Mouse (Mus musculus): ENCODE data around the gene Pi16. TPM values are rescaled to one million over a fixed set of nuclear protein-coding genes. Genes with fewer than 3 reads are reported as not detected.
"Not testable (repeated sequence)": the region's sequence is repeated elsewhere in the genome, so short reads cannot be mapped to it uniquely, and the experiment has no call there.

The Pi16 gene
- 1.3 and 2.0 TPM in 2 replicates for polyA plus RNA-seq (2016; fragmentation: Nextera tagmentation; extraction: Ambion mirVana)

DNA sequence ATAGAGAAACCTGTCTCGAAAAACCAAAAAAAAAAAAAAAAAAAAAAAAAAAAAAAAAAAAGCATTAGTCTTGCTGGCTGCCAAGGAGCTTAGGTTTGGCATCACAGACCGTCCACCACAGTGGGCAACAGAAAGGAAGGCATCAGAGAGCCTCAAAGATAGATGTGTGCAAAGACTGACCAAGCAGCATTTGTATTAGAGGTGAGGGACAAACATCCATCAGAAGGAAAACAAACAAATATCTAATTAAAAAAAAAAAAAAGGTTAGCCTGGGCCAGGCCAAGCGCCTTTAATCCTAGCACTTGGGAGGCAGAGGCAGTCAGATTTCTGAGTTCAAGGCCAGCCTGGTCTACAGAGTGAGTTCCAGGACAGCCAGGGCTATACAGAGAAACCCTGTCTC, at the start of gene Pi16:
Pi16 (plus strand) TSS at position 301 of the 400 bp plus-strand sequence.
- peaks cover 38% of the 10 kb centered on the region for H3K27me3 ChIP-seq
- 96% methylated on average over 3 of the region's 3 CpGs for WGBS
- H3K36me3 ChIP-seq; ATAC-seq (ENCODE audit: low FRiP score, low read depth); H3K4me3 ChIP-seq; H3K9ac ChIP-seq (replicated peaks); H3K4me1 ChIP-seq; H3K9me3 ChIP-seq; H3K27ac ChIP-seq (replicated peaks); H3K4me2 ChIP-seq (replicated peaks): not testable (repeated sequence)

DNA sequence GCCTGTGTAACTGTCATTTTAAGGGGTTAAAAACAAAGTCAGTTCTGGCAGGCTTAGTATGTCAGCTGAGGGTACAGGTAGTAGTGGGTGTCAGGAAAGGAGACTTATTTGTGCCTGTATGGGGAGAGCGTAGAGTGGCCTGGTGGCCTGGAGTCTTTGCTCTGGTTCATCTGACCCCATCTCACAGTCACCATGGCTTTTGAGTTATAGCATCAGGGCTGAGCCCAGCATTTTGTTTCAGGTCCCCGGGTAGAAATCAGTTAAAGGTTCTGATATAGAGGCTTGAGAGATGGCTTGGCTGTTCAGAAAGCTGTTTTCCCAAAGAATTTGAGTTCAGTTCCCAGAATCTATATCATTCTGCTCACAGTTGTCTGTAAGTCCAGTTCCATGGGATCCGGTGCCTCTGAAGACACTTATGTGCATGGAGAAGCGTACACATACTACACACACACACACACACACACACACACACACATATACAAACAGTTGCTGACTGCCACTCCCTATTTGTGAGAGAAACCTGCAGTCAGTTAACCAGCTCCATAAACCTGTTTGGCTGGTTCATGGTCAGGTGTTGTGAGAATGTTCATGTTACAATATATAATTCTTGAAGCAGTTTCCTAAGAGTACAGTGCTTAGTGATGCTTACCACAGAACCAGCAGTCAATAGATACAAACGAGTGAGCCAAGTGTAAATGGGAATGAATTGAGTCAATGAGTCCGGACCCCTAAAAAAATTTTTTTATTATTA, 49.4 kb upstream of the Pi16 start:
- ATAC-seq (ENCODE audit: low FRiP score, low read depth), result peak; percentile 32; the same call in 1 of the 2 replicates
- peaks cover 20% of the 10 kb centered on the region for H3K4me1 ChIP-seq
- 62% methylated on average over 6 of the region's 6 CpGs for WGBS
- peak overlapping the region; percentile 47; the same call in 1 of the 2 replicates for H3K9ac ChIP-seq (replicated peaks)
- H3K27ac ChIP-seq (replicated peaks), result peak overlapping the region; percentile 82
- H3K4me3 ChIP-seq, result peak overlapping the region; percentile 72
- H3K4me2 ChIP-seq (replicated peaks), result peak overlapping the region; percentile 77
- H3K9me3 ChIP-seq, result no peaks in the 10 kb centered on the region
- no peaks in the 10 kb centered on the region for H3K36me3 ChIP-seq
- no peaks in the 10 kb centered on the region for H3K27me3 ChIP-seq

DNA sequence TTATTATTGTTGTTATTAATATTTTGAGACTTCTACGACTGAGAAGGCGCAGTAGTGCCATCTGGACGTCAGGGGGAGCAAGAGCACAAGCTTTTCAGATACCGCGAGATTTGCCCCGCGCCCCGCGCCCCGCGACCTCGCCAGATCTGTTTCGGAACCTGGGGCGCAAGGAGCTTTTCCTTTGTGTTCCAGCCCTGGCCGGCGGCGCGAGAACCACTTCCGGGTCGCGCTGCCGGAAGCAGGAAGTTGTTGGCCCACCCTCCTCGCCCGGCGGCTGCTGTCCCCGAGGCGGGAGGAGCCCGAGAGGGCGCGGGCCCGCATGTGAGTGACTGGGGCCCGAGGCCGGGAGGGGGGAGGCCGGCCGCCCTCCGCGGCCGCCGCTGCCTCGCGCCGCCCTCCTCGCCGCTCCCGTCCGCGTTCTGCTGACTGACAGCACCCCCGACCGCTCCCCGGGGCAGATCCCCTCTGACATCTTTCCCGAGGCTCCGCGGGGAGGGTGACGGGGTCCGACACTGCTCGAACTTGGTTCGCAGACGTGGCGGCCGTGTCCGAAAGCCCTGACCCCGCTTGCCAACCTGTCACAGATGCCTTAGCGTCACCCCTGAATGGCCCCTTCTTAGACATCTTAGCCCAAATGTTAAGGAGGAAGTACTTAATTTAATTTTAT, 48.7 kb upstream of the Pi16 start, which contains the start of gene BC004004:
BC004004 (plus strand) TSS at position 107 of the 667 bp plus-strand sequence.
- H3K9me3 ChIP-seq, result no peaks in the 10 kb centered on the region
- peak within 1 kb of the TSS; percentile 77 for H3K4me2 ChIP-seq (replicated peaks)
- no peaks in the 10 kb centered on the region for H3K36me3 ChIP-seq
- peak within 1 kb of the TSS; percentile 83 for H3K9ac ChIP-seq (replicated peaks)
- peak; percentile 92 for ATAC-seq (ENCODE audit: low FRiP score, low read depth)
- peak within 1 kb of the TSS; percentile 72 for H3K4me3 ChIP-seq
- H3K27me3 ChIP-seq, result no peaks in the 10 kb centered on the region
- H3K4me1 ChIP-seq, result peaks cover 16% of the 10 kb centered on the region
- H3K27ac ChIP-seq (replicated peaks), result peak within 1 kb of the TSS; percentile 82
- WGBS, result under 1% methylated on average over 43 of the region's 63 CpGs

DNA sequence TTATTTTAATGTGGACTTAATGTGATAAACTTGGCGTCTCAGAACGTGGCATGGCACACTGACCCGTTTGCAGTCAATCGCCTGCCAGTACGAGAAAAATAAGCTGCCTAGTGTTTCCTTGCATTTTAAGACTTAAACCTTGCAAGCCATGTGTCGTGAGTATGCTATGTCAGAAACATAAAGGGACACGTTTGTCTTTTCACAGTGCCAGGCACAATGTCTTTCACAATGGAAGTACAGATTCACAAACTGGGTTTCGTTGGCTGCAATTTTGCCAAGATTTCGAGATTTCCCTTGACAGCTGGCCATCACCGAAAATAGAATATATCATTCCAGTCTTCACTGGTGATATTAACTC, 48.2 kb upstream of the Pi16 start:
- 23% methylated on average over 10 of the region's 10 CpGs for WGBS

DNA sequence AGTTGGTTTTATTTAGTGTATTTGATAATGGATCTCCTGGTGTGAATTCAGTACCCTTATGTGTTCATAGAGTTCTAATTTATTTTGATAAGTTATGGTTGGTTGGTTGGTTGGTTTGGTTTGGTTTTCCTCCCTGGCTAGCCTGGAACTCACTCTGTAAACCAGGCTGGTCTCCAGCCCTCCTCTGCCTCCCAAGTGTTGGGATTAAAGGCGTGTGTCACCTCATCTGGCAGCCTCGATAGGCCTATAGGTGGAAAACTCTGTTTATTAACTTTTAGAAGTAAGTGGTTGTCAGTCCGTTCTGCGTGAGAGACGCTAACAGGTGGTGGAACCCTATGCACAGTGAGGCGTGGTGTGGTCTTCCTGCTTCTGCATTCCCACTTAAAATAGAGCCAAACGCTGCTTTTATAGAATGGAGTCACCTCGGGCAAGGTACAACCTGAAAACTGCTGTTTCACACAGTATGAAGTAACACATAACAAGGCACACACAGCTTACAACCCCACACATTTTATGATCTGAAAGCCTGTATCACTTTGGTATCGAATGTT, 47.3 kb upstream of the Pi16 start:
- no peaks in the 10 kb centered on the region for H3K27me3 ChIP-seq

More for the DNA sequence above, 48.2 kb upstream of the Pi16 start:
- no peak for ATAC-seq (ENCODE audit: low FRiP score, low read depth)
- H3K9me3 ChIP-seq, result no peaks in the 10 kb centered on the region
- H3K36me3 ChIP-seq, result no peaks in the 10 kb centered on the region
- peak overlapping the region; percentile 82 for H3K27ac ChIP-seq (replicated peaks)
- H3K27me3 ChIP-seq, result no peaks in the 10 kb centered on the region
- peak overlapping the region; percentile 77 for H3K4me2 ChIP-seq (replicated peaks)
- peak overlapping the region; percentile 83 for H3K9ac ChIP-seq (replicated peaks)
- H3K4me1 ChIP-seq, result peaks cover 14% of the 10 kb centered on the region
- H3K4me3 ChIP-seq, result peak overlapping the region; percentile 72

DNA sequence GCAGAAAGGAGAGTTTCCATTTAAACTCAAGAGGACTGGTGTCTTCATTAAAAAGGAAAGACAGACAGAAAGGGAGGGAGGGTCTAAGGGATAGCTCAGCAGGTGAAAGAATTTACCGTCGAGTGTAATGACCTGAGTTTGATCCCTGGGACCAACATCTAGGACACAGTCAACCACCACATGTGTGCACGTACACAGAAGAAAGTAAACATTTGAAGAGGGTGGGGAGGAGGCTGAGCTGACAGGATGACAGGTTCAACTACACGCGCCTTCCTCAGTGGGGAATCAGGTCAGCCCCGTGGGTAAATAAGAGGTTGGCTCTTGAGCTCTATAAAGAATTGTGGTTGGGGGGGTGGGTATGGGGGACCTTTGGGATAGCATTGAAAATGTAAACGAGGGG, 44.3 kb upstream of the Pi16 start:
- ATAC-seq (ENCODE audit: low FRiP score, low read depth), result no peak

More for the DNA sequence above, 47.3 kb upstream of the Pi16 start:
- Histone ChIP-seq H3K4me2 (replicated peaks) (peak overlapping the region; percentile 77; the same call in 1 of the 2 replicates), H3K4me3 (no peak overlapping the region), H3K9me3 (no peaks in the 10 kb centered on the region), H3K36me3 (no peaks in the 10 kb centered on the region), H3K4me1 (peaks cover 10% of the 10 kb centered on the region), H3K27ac (replicated peaks) (no peak overlapping the region), H3K9ac (replicated peaks) (no peak overlapping the region)
- WGBS, result 93% methylated on average over 9 of the region's 9 CpGs
- no peak for ATAC-seq (ENCODE audit: low FRiP score, low read depth)

DNA sequence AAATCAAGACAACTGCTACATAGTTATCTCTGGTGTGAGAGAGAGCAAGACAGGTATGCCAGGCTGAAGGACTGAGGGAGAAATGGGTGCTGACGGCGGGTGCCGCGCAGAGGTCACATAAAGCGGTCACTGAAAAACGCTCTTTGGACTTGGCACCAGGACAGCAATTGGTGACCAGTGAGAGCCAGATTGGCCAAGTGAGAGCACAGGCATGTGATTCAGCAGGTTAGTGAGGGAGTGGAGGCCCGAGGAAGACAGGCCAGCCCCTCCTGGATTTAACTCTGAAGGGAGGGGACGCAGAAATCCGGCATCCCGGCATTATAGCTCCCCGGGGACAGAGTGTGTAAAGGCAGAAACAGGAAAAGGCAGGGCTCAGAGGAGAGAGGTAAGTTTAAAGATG, 43.6 kb upstream of the Pi16 start:
- H3K27ac ChIP-seq (replicated peaks), result no peak overlapping the region
- 0 out of 2 replicates have a peak, but pooled peaks cover 7% of the 10 kb centered on the region for H3K36me3 ChIP-seq
- 91% methylated on average over 11 of the region's 11 CpGs for WGBS
- ATAC-seq (ENCODE audit: low FRiP score, low read depth), result no peak
- no peaks in the 10 kb centered on the region for H3K9me3 ChIP-seq
- H3K27me3 ChIP-seq, result no peaks in the 10 kb centered on the region
- no peak overlapping the region for H3K4me3 ChIP-seq
- peaks cover 8% of the 10 kb centered on the region for H3K4me1 ChIP-seq
- no peak overlapping the region; the same call in 1 of the 2 replicates for H3K9ac ChIP-seq (replicated peaks)
- H3K4me2 ChIP-seq (replicated peaks), result no peak overlapping the region

More for the DNA sequence above, 44.3 kb upstream of the Pi16 start:
- H3K36me3 ChIP-seq, result no peaks in the 10 kb centered on the region
- H3K27ac ChIP-seq (replicated peaks), result no peak overlapping the region
- 88% methylated on average over 7 of the region's 7 CpGs for WGBS
- H3K9me3 ChIP-seq, result no peaks in the 10 kb centered on the region
- H3K9ac ChIP-seq (replicated peaks), result no peak overlapping the region
- H3K27me3 ChIP-seq, result no peaks in the 10 kb centered on the region
- H3K4me2 ChIP-seq (replicated peaks), result no peak overlapping the region
- no peak overlapping the region for H3K4me3 ChIP-seq
- peaks cover 10% of the 10 kb centered on the region for H3K4me1 ChIP-seq

DNA sequence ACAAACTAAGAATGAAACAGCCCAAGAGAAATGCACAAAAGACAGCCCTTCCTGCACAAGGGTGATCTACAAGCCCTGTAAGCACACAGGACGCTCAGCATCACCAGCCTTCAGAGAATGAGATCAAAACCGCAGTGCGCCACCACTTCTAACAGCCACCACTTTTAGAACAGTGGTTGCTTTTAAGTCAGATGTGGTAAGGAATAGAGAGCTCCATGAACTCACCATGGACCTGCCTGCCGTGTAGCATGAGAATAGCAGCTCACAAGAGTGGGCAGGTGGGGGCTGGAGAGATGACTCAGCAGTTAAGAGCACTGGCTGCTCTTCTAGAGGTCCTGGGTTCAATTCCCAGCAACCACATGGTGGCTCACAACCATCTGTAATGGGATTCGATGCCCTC, 37.1 kb upstream of the Pi16 start:
- H3K4me3 ChIP-seq, result no peak overlapping the region
- no peaks in the 10 kb centered on the region for H3K27me3 ChIP-seq
- peaks cover 13% of the 10 kb centered on the region for H3K4me1 ChIP-seq
- no peak overlapping the region for H3K9ac ChIP-seq (replicated peaks)
- H3K9me3 ChIP-seq, result no peaks in the 10 kb centered on the region
- WGBS, result 92% methylated on average over 5 of the region's 5 CpGs
- H3K27ac ChIP-seq (replicated peaks), result no peak overlapping the region
- ATAC-seq (ENCODE audit: low FRiP score, low read depth), result no peak
- peaks cover 18% of the 10 kb centered on the region for H3K36me3 ChIP-seq
- no peak overlapping the region for H3K4me2 ChIP-seq (replicated peaks)

DNA sequence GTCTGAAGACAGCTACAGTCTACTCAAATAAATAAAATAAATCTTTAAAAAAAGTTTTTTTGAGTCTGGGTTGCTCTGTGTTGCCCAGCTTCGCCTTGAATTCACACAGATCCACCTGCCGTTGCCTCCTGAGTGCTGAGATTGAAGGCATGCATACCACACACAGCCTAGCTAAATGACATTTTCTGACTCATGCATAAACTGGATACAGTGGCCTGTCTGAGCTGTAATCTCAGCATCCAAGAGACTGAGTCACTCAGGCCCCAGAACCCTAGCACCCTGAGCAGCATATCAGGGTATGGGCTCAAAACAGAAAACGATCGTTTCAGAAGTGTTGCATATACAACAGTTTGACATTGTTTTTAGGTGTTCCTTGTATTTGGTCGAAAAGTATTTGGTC, 35.9 kb upstream of the Pi16 start:
- Histone ChIP-seq H3K4me1 (peaks cover 13% of the 10 kb centered on the region), H3K9ac (replicated peaks) (no peak overlapping the region), H3K4me2 (replicated peaks) (no peak overlapping the region), H3K36me3 (peaks cover 28% of the 10 kb centered on the region), H3K27me3 (no peaks in the 10 kb centered on the region), H3K27ac (replicated peaks) (0 out of 2 replicates have a peak overlapping the region, but pooled peaks have one; percentile 44), H3K4me3 (no peak overlapping the region), H3K9me3 (no peaks in the 10 kb centered on the region)
- ATAC-seq (ENCODE audit: low FRiP score, low read depth), result no peak
- 87% methylated on average over 5 of the region's 5 CpGs for WGBS

DNA sequence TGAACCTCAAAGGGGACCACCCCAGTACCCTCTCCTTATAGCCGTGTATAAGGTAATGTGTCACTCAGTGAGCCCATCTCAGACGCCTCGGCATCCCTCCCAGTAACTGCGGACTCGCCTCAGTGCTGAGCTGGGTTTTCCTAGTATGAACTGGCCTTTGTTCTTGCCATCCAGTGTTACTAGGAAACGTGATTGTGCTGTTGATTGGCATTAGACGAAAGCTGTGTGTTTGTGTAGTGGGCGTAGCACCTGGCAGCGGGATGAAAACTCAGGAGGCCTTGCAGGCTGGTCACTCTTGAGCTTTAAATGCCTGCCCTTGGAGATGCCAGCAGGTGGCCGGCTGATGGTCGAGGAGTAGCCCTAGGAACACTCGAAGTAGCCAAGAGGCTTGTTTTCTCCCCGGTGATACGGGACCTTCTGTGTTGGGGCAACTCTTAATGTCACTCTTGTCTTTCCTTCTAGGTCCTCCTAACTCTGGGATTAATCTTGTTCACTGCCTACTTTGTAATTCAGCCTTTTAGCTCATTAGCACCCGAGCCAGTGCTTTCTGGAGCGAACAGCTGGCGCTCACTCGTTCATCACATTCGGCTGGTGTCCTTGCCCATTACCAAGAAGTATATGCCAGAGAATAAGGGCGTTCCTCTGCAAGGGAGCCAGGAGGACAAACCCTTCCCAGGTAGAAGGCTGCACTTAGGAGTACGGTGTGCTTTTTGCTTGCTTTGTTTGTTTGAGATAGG, 35.1 kb upstream of the Pi16 start:
- Histone ChIP-seq H3K36me3 (peaks cover 29% of the 10 kb centered on the region), H3K27ac (replicated peaks) (peak overlapping the region; percentile 44; the same call in 1 of the 2 replicates), H3K4me3 (no peak overlapping the region), H3K4me1 (peaks cover 13% of the 10 kb centered on the region), H3K4me2 (replicated peaks) (no peak overlapping the region), H3K27me3 (no peaks in the 10 kb centered on the region), H3K9ac (replicated peaks) (no peak overlapping the region), H3K9me3 (no peaks in the 10 kb centered on the region)
- ATAC-seq (ENCODE audit: low FRiP score, low read depth), result no peak
- 56% methylated on average over 21 of the region's 21 CpGs for WGBS

DNA sequence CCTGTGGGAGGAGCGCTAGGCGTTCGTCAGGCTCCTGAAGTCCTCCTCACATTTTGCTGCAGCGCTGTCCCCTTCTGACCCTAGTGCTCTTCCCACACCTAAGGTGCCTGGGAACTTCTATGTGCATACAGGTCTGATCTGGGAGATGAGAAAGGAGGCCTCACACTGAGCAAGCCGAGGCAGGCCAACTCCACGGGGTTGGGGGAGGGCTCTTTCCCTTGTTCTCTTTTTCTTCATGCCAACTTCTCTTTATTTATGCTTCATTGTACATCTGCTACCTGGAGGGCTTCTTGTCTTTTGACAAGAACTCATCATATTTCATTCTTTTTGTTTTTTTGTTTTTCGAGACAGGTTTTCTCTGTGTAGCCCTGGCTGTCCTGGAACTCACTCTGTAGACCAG, 25.7 kb upstream of the Pi16 start:
- WGBS, result 88% methylated on average over 7 of the region's 7 CpGs
- no peak overlapping the region for H3K27ac ChIP-seq (replicated peaks)
- ATAC-seq (ENCODE audit: low FRiP score, low read depth), result no peak
- no peaks in the 10 kb centered on the region for H3K9me3 ChIP-seq
- no peak overlapping the region for H3K9ac ChIP-seq (replicated peaks)
- H3K27me3 ChIP-seq, result no peaks in the 10 kb centered on the region
- H3K36me3 ChIP-seq, result peaks cover 24% of the 10 kb centered on the region
- no peaks in the 10 kb centered on the region for H3K4me1 ChIP-seq
- no peak overlapping the region for H3K4me2 ChIP-seq (replicated peaks)
- no peak overlapping the region for H3K4me3 ChIP-seq

Data from midbrain, embryonic 12.5 days (tissue).